In genomic region chr13:40280616-40281015, GRCm38 (mm10) we compare ENCODE assay signal across 27 mouse cellular contexts.
A peak's percentile ranks its signal among the peaks of the same experiment; 100 is the strongest.
DNase-seq lines count a peak whose midpoint lies in the region; ATAC-seq and TF ChIP-seq lines count a peak whose summit lies in the region.
"Had no signal": no experiment of that assay in that cellular context is flagged by ENCODE, and none has a peak within 500 bp of the region (broad histone marks: within the 10 kb centered on the region; RNA-seq: fewer than 3 reads in every experiment).

No protein-coding gene starts in this region.

- no peaks in the 10 kb centered on the region for H3K27me3 ChIP-seq in hindbrain, embryonic 14.5 days (ENCODE audit: control insufficient read depth, insufficient read depth, low read length)
- no peaks in the 10 kb centered on the region for H3K27me3 ChIP-seq in hindbrain, embryonic 10.5 days (ENCODE audit: insufficient read depth, poor library complexity, severe bottlenecking)
- H3K27me3 ChIP-seq in midbrain, postnatal 0 days (ENCODE audit: insufficient read depth, low read length): no peaks in the 10 kb centered on the region
- no peaks in the 10 kb centered on the region for H3K27me3 ChIP-seq in midbrain, embryonic 15.5 days (replicated peaks)
- H3K27me3 ChIP-seq: CH12.LX; hindbrain, embryonic 15.5 days; intestine, embryonic 15.5 days had no signal

- no peak overlapping the region for H3K27ac ChIP-seq in hindbrain, embryonic 14.5 days
- H3K27ac ChIP-seq in hindbrain, embryonic 10.5 days: no peak overlapping the region
- H3K27ac ChIP-seq in midbrain, postnatal 0 days (ENCODE audit: low read depth, low read length): no peak overlapping the region
- H3K27ac ChIP-seq in midbrain, embryonic 15.5 days: no peak overlapping the region
- H3K27ac ChIP-seq: embryonic facial prominence, embryonic 10.5 days; embryonic facial prominence, embryonic 13.5 days; forebrain, embryonic 12.5 days; gastrocnemius, adult 2 months; hindbrain, embryonic 15.5 days; intestine, embryonic 15.5 days had no signal

- 74% methylated on average over 5 of the region's 5 CpGs for WGBS in hindbrain, embryonic 14.5 days
- WGBS in hindbrain, embryonic 10.5 days: 86% methylated on average over 5 of the region's 5 CpGs
- 74% methylated on average over 5 of the region's 5 CpGs for WGBS in midbrain, postnatal 0 days
- 75% methylated on average over 5 of the region's 5 CpGs for WGBS in midbrain, embryonic 15.5 days

- no peak overlapping the region for H3K4me2 ChIP-seq in hindbrain, embryonic 14.5 days (replicated peaks)
- H3K4me2 ChIP-seq in midbrain, postnatal 0 days (ENCODE audit: low read depth, low read length, poor library complexity, severe bottlenecking): no peak overlapping the region
- no peak overlapping the region for H3K4me2 ChIP-seq in midbrain, embryonic 15.5 days
- H3K4me2 ChIP-seq: embryonic facial prominence, embryonic 13.5 days; forebrain, embryonic 12.5 days; heart, embryonic 11.5 days; hindbrain, embryonic 15.5 days; intestine, embryonic 15.5 days had no signal

- H3K9ac ChIP-seq in hindbrain, embryonic 14.5 days: no peak overlapping the region
- no peak overlapping the region for H3K9ac ChIP-seq in midbrain, postnatal 0 days (replicated peaks; ENCODE audit: low read length, poor library complexity, severe bottlenecking)
- H3K9ac ChIP-seq in midbrain, embryonic 15.5 days: no peak overlapping the region
- H3K9ac ChIP-seq: embryonic facial prominence, embryonic 13.5 days; forebrain, embryonic 12.5 days; forebrain, postnatal 0 days; hindbrain, embryonic 15.5 days; intestine, embryonic 15.5 days had no signal

- no peak for TF ChIP-seq CTCF in midbrain, postnatal 0 days (IDR thresholded peaks at IDR 0.05)

- DNase-seq in hindbrain, embryonic 14.5 days (ENCODE audit: low spot score): peak; percentile 29
- DNase-seq in hindbrain, embryonic 10.5 days (ENCODE audit: low spot score): no peak
- DNase-seq in midbrain, postnatal 0 days (ENCODE audit: low spot score): peak; percentile 38
- peak; percentile 81 for DNase-seq in retina, postnatal 1 day
- DNase-seq in lung, postnatal 10 days: no peak
- DNase-seq: adrenal gland, adult 2 months; adrenal gland, postnatal 14 days; B cell, adult 2 months; cerebellum, adult 11-12 months; cerebellum, adult 8-10 months; cerebellum, postnatal 10 days; cerebellum, postnatal 36 days; embryo, embryonic 11 days; forebrain, postnatal 0 days; gastrocnemius, adult 2 months; gastrocnemius, postnatal 14 days; heart, adult 11 months had no signal

- H3K4me3 ChIP-seq in hindbrain, embryonic 14.5 days (replicated peaks; ENCODE audit: low read length): no peak overlapping the region
- H3K4me3 ChIP-seq in hindbrain, embryonic 10.5 days: no peak overlapping the region
- H3K4me3 ChIP-seq in midbrain, postnatal 0 days (ENCODE audit: low read depth, low read length): no peak overlapping the region
- no peak overlapping the region for H3K4me3 ChIP-seq in midbrain, embryonic 15.5 days
- H3K4me3 ChIP-seq: embryonic facial prominence, embryonic 10.5 days; embryonic facial prominence, embryonic 13.5 days; erythroblast, embryonic 14.5 days; forebrain, embryonic 12.5 days; gastrocnemius, adult 2 months; hindbrain, embryonic 15.5 days; intestine, embryonic 15.5 days had no signal

- H3K36me3 ChIP-seq in hindbrain, embryonic 14.5 days (replicated peaks; ENCODE audit: control insufficient read depth, insufficient read depth): no peaks in the 10 kb centered on the region
- no peaks in the 10 kb centered on the region for H3K36me3 ChIP-seq in hindbrain, embryonic 10.5 days
- H3K36me3 ChIP-seq in midbrain, postnatal 0 days (ENCODE audit: insufficient read depth, low read length): no peaks in the 10 kb centered on the region
- H3K36me3 ChIP-seq in midbrain, embryonic 15.5 days (replicated peaks): no peaks in the 10 kb centered on the region
- H3K36me3 ChIP-seq: embryonic facial prominence, embryonic 10.5 days; embryonic facial prominence, embryonic 13.5 days; forebrain, embryonic 12.5 days; G1E; hindbrain, embryonic 15.5 days; intestine, embryonic 15.5 days had no signal

- no peaks in the 10 kb centered on the region for H3K4me1 ChIP-seq in hindbrain, embryonic 14.5 days (replicated peaks; ENCODE audit: control insufficient read depth, insufficient read depth, low read length)
- no peaks in the 10 kb centered on the region for H3K4me1 ChIP-seq in hindbrain, embryonic 10.5 days (replicated peaks)
- no peaks in the 10 kb centered on the region for H3K4me1 ChIP-seq in midbrain, postnatal 0 days (ENCODE audit: insufficient read depth, low read length)
- no peaks in the 10 kb centered on the region for H3K4me1 ChIP-seq in midbrain, embryonic 15.5 days
- H3K4me1 ChIP-seq: forebrain, embryonic 12.5 days; hindbrain, embryonic 15.5 days; intestine, embryonic 15.5 days had no signal

- ATAC-seq in hindbrain, embryonic 14.5 days (ENCODE audit: low FRiP score): no peak
- ATAC-seq in midbrain, postnatal 0 days (ENCODE audit: low FRiP score): no peak
- no peak for ATAC-seq in midbrain, embryonic 15.5 days (replicated peaks)
- ATAC-seq: forebrain, postnatal 0 days; intestine, embryonic 15.5 days had no signal

- no peaks in the 10 kb centered on the region for H3K9me3 ChIP-seq in hindbrain, embryonic 14.5 days (ENCODE audit: control insufficient read depth, low read length)
- 0 out of 2 replicates have a peak, but pooled peaks cover 2% of the 10 kb centered on the region for H3K9me3 ChIP-seq in hindbrain, embryonic 10.5 days
- no peaks in the 10 kb centered on the region for H3K9me3 ChIP-seq in midbrain, postnatal 0 days (ENCODE audit: low read length)
- no peaks in the 10 kb centered on the region for H3K9me3 ChIP-seq in midbrain, embryonic 15.5 days
- H3K9me3 ChIP-seq: embryonic facial prominence, embryonic 13.5 days; forebrain, embryonic 12.5 days; hindbrain, embryonic 15.5 days; intestine, embryonic 15.5 days had no signal

Comparison
In these comparisons a context has a peak if more than half of its experiments do, and no peak if none do; other contexts are left out.
1. DNase-seq: peak in hindbrain, embryonic 14.5 days (single experiment), midbrain, postnatal 0 days (single experiment) and retina, postnatal 1 day (single experiment); none in hindbrain, embryonic 10.5 days (single experiment) and lung, postnatal 10 days (single experiment).